Mouse (Mus musculus) thymus, postnatal 10 days (tissue): ENCODE results near the gene Fam208b.

Experiments used
- DNase-seq, 2 experiments: peaks; one replicate each; pipeline ENCODE4 v3.0.0; 2021; ENCODE audit warnings: low spot score in 2 of 2

Gene Fam208b

GRCm38 (mm10) chr13:3610795-3611438, at the start of gene Fam208b:
Fam208b (minus strand) TSS chr13:3611108.
- peak; percentile 94 to 97 for DNase-seq

GRCm38 (mm10) chr13:3659163-3660160, 48.6 kb upstream of the Fam208b start:
- no peak for DNase-seq

DNA sequence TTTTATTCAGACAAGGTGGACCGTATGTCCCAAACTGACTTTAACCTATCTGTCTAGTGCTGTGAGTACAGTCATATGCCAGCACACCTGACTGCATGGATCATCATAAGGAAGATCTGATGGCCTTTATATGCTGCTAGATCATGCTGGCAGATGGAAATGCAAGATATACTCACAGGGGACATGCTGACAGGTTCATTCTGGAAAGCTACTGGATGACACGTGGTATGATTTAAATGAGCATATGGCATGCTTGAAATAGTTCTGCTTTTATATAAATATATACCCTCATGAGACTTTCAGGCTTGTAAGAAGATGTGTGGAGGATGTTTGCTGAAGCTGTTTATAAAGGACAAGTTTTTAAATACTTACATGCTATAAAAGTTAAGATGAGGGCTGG, 43.5 kb upstream of the Fam208b start:
- no peak for DNase-seq

GRCm38 (mm10) chr13:3650569-3650968, 39.7 kb upstream of the Fam208b start:
- no peak for DNase-seq

DNA sequence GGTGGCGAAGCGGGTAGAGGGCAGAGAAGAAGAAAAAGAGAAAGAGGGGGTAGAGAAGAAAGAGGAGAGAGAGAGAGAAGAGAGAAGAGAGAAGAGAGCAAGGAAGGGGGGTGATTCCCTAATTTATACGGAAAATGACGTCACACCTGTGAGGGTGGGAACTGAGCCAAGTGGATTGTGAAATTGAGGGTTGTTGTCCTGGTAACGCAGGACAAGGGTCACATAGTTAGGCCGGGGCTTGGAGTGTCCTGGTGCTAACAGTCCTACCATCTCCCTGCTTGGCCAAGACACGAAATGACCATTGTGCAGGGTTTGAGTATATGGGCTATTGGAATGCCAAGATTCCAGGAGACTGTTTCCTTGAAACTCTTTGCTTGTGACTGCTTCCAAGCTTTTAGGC, 35.7 kb upstream of the Fam208b start:
- DNase-seq: no peak

GRCm38 (mm10) chr13:3645919-3646318, 35.0 kb upstream of the Fam208b start:
- DNase-seq: no peak

DNA sequence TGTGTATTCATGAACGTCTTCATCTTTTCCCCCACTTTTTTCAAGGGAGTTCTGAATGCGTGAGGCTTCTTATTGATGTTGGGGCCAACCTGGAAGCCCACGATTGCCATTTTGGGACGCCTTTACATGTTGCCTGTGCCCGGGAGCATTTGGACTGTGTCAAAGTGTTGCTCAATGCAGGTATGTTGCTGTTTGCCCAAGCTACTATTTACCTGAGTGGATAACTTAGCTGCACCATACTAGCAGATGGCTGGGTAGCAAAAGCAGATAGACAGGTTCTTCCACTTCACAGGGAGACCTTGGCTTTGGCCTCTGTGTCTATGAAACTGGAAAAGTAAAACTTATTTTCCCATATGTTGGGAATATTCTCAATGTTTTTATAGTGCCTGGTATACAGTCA, 34.0 kb upstream of the Fam208b start:
- DNase-seq: no peak

- no peak for DNase-seq
These were observed 31.6 kb upstream of the Fam208b start for GRCm38 (mm10) chr13:3642538-3642937.

DNA sequence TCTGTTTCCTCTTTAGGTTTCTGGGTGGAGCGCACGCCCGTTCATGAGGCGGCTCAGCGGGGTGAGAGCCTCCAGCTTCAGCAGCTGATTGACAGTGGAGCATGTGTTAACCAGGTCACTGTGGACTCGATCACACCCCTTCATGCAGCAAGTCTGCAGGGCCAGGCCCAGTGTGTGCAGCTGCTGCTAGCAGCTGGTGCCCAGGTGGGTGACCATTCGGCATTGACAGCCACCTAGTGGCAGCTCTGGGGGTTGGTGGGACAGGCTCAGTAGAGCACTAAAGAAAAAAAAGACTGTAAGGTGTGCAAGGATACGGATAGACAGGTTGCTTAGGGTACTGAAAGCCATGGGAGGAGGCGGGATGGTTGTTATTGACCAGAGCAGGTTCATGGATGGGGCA, 31.1 kb upstream of the Fam208b start:
- peak; percentile 31 to 54 for DNase-seq

- DNase-seq: peak; percentile 25 to 34
These were observed 25.9 kb upstream of the Fam208b start for GRCm38 (mm10) chr13:3636797-3637196.

- no peak for DNase-seq
These were observed 24.2 kb upstream of the Fam208b start for GRCm38 (mm10) chr13:3635076-3635475.

DNA sequence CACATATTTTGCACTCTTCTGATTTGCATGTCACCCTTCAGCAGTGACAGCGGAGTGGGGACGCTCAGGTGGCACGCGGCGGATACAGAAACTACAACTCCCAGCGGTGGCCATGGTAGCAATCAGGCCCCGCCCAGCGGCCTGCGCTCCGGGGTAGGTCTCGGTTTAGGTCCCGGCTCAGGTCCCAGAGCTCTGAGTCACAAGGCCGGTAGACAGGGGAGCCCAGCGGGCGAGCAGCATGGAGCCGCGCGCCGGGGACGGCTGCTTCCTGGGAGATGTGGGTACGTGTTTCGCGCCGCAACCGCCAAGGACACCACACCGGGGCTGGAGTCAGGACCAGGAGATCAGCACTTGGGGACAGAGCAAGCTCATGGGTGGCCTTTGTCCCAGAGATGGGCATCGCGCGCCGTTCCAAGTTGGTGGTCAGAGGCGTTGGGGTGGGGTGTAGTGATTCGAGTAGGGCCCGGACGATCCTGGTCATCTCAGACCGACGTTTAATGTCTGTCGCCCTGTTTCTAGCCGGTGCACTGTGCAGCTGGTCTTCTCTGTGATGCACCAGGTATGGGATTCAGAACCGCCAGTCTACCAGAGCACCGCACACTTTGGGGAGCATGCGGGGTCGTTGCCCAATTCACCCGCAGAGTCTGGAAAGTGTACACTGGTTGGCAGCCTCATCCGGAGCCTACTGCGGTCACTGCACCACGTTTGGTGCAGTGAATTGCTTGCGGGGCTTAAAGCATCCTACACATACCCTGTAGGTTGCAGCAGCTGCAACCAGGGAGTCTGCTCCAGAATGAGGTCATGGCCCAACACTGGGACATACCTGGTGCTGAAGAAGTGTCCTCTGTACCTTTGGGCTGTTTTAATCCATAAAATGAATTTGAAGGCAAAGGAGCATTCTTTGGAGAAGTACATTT, 23.2 kb upstream of the Fam208b start, which contains the start of gene Asb13:
Gene Asb13, plus strand, starts transcription at position 138 of the 917 bp plus-strand sequence.
- DNase-seq: peak; percentile 81 to 83

DNA sequence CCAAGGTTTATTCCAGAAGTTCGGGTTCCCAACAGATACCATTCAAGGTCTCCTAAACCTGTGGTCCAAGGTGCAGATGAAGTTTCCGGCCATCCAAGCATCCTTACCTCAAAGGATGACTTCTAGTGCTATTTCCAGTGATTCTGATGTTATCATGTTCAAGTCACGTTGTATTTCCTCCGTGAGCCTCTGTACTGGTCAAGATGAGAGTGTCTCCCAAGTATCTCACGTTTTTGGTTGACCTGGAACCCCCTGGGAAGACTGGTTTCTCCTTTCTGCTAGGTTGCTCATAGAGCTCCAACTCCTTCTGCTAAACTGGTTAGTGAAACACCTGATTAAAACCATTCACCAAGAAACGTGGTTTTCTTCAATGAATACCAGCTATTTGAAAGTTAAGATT, 22.2 kb upstream of the Fam208b start:
- no peak for DNase-seq

GRCm38 (mm10) chr13:3632551-3632950, 21.6 kb upstream of the Fam208b start:
- DNase-seq: no peak

GRCm38 (mm10) chr13:3628102-3628501, 17.2 kb upstream of the Fam208b start:
- DNase-seq: no peak

GRCm38 (mm10) chr13:3627139-3627538, 16.2 kb upstream of the Fam208b start:
- no peak for DNase-seq

- DNase-seq: peak; percentile 42 to 50
These were observed 652 bp downstream of the Fam208b start for GRCm38 (mm10) chr13:3610118-3610794.

- DNase-seq: no peak
These were observed 1.2 kb downstream of the Fam208b start for GRCm38 (mm10) chr13:3609780-3610117.

DNA sequence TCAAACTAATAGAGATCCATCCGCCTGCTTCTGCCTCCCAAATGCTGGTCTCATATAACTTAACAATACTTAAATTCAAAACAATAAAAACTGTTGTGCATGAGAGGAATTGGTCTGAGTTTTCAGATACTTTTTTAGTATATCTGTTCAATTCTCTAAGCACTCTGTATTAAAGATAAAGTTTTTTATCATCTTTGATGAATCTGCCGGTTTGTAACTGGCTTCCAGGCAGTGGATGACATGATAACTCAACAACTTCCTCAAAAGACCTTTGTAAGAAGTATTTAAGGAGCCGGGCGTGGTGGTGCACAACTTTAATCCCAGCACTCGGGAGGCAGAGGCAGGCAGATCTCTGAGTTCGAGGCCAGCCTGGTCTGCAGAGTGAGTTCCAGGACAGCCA, 14.7 kb downstream of the Fam208b start:
- no peak for DNase-seq

- no peak for DNase-seq
These were observed 16.6 kb downstream of the Fam208b start for GRCm38 (mm10) chr13:3594311-3594710.

GRCm38 (mm10) chr13:3590789-3591188, 20.1 kb downstream of the Fam208b start:
- DNase-seq: no peak
